Mouse (Mus musculus) kidney, adult 2 months (tissue): Measurements from ENCODE around the gene Bcl6. TPM values are rescaled to one million over a fixed set of nuclear protein-coding genes. Genes with fewer than 3 reads are reported as not detected.

Experiments used
- DNase-seq: peaks from one replicate; pipeline ENCODE4 v3.0.0; 2021
- H3K27ac ChIP-seq: fragments of 200-500 bp; 2 replicates; pipeline ENCODE4 v1.5.1; 2012; ENCODE audit warnings: low read depth, low read length, control low read depth, inconsistent platforms; ENCODE audit not compliant: insufficient read depth
- H3K27me3 ChIP-seq: fragments of 200-500 bp; replicated peaks from 2 replicates; pipeline ENCODE4 v1.6.1; 2012; ENCODE audit warnings: mild to moderate bottlenecking, moderate library complexity, low read length, inconsistent platforms; ENCODE audit not compliant: control insufficient read depth, insufficient read depth
- H3K36me3 ChIP-seq: fragments of 200-500 bp; 2 replicates; pipeline ENCODE4 v1.6.1; 2012; ENCODE audit warnings: mild to moderate bottlenecking, moderate library complexity, low read length, inconsistent platforms; ENCODE audit not compliant: control insufficient read depth, insufficient read depth
- H3K4me1 ChIP-seq: fragments of 200-500 bp; 2 replicates; pipeline ENCODE4 v1.6.1; 2011; ENCODE audit warnings: low read length; ENCODE audit not compliant: control insufficient read depth, insufficient read depth
- H3K4me3 ChIP-seq: fragments of 200-500 bp; 2 replicates; pipeline ENCODE4 v1.5.1; 2011; ENCODE audit warnings: mild to moderate bottlenecking, low read depth, low read length, control low read depth; ENCODE audit not compliant: insufficient read depth
- CTCF ChIP-seq: fragments of 200-500 bp; conservative IDR thresholded peaks from 2 replicates; pipeline ENCODE4 v1.5.1; 2011; ENCODE audit warnings: low read depth, mild to moderate bottlenecking, control low read depth, low read length, moderate library complexity, mixed read lengths; ENCODE audit not compliant: insufficient read depth, insufficient read length
- POLR2A ChIP-seq: fragments of 200-500 bp; IDR thresholded peaks from one replicate; pipeline ENCODE4 v1.6.1; 2011; ENCODE audit warnings: low read depth, low read length, control low read depth
- WGBS: fragments of 180-500 bp; shearing (Covaris S2); methylation state at CpG from one replicate; pipeline ENCODE4 v1.1.7; 2018; 5-methylcytosine and 5-hydroxymethylcytosine counted together
- polyA plus RNA-seq: library from polyadenylated mRNA; depleted of rRNA; stranded (reverse); fragments of >200 nt; gene quantifications from 2 replicates; pipeline ENCODE4 v1.2.3, GENCODE M21; 2012

Bcl6 gene
- polyA plus RNA-seq, 1 experiment = 13.0 TPM

DNA sequence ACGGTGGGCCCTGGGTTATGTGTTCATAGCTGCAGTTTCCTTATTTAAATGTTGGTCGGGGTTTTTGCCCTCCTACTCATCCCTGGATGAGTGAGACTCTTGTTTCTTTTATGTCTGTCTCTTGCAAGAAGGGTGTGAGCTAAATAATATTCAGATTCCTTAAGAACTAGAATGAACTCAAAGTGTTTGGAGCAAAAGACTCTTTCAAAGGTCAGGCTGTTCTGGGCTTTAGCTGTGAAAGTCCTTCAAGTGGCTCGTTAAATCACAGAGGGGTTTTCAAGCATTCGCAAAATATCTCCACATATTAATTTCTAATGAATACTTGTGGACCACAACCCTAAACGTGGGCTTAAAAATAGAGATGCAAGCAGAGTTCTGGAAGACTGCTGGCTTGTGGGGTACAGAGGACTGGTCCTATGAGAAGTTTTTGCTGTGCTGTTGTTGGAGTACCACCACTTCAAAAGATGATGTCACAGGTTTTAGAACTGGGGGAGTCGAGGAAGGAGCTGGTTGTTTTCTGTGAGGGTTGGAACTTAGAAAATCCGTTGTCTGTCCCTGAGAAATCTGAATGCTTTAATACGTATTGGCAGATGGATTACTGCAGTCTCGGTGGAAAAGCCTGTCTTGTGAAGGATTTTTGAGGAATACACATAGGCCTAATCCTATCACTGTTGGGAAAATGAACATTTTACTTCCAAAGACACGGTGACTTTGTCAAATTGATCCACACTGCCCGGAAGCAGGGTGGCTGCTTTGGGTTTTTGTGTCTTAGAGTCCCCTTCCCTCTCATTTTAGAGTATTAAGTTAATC is 1.7 kb upstream of the Bcl6 start:
- DNase-seq = peak; percentile 30
- Histone ChIP-seq H3K27ac (peak overlapping the region; percentile 98), H3K4me3 (peak overlapping the region; percentile 57), H3K36me3 (no peaks in the 10 kb centered on the region), H3K4me1 (peaks cover 23% of the 10 kb centered on the region), H3K27me3 (no peaks in the 10 kb centered on the region)
- 43% methylated on average over 11 of the region's 11 CpGs for WGBS
- no peak for TF ChIP-seq POLR2A
- no peak for TF ChIP-seq CTCF

DNA sequence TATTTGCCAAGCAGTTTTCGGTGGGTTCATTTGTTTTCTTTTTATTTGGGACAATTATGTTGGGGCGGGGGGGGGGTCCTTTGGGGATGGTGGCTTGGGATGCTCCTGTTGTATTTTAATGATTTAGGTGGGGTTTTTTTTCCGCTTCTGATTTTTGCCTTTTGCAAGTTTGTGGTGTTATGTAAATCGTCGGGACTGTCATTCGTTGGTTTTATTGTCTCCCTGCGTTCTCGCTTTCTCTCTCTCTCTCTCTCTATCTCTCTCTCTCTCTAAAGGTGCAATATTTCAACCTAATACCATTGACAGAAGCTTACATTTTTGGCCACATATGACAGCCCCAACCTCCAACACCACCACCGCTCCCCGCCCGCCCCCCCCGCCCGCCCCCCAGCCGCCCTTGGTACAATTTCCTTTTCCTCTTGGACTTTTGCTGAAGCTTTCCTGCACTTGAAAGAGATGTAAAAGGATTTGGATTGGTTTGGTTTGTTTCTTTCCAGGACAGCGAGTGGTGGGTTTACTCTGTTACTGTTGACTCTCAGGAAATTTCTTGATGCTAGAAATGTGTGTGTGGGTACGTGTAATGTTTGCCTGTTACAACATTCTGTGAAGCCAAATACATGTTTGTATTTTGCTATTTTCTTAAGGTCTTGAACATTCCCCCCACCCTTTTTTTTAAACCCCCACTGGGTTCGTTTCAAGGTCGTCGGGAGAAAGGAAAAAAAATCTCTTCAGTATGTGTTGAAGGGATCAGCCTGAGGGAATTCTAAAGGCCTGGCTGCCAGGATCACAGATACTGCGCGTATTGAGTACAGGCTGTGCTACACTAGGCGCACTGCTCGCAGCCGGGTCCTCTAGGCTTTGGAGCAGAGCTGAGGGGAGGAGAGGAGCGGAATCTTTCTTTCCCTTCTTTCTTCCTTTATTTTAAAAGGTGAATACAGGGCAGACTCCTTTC is 833 bp upstream of the Bcl6 start:
- WGBS = 12% methylated on average over 25 of the region's 25 CpGs
- no peaks in the 10 kb centered on the region for H3K27me3 ChIP-seq
- H3K4me1 ChIP-seq = peaks cover 22% of the 10 kb centered on the region
- H3K36me3 ChIP-seq = no peaks in the 10 kb centered on the region
- peak overlapping the region; percentile 57 for H3K4me3 ChIP-seq
- no peak for TF ChIP-seq CTCF
- TF ChIP-seq POLR2A = no peak
- DNase-seq = peak; percentile 58
- H3K27ac ChIP-seq = peak overlapping the region; percentile 98

DNA sequence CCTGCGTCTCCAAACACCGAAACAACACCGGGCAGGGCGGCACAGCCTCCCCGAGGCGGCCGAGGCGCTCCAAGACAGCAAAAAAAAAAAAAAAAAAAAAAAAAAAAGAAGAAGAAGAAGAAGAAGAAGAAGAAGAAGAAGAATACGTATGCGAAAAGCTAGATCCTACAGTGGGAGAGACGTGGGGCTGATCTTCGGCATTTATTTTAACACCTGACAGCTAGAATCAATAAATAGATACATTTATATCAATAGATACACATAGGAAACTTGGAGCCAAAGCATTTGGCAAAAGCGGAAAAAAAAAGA is 541 bp downstream of the Bcl6 start:
- Histone ChIP-seq H3K27me3 (no peaks in the 10 kb centered on the region), H3K27ac (peak overlapping the region; percentile 98), H3K4me1 (peaks cover 17% of the 10 kb centered on the region; the same call in 1 of the 2 replicates), H3K4me3 (peak overlapping the region; percentile 91), H3K36me3 (no peaks in the 10 kb centered on the region)
- no peak for DNase-seq
- TF ChIP-seq CTCF (no peak), POLR2A (no peak)
- under 1% methylated on average over 13 of the region's 13 CpGs for WGBS

DNA sequence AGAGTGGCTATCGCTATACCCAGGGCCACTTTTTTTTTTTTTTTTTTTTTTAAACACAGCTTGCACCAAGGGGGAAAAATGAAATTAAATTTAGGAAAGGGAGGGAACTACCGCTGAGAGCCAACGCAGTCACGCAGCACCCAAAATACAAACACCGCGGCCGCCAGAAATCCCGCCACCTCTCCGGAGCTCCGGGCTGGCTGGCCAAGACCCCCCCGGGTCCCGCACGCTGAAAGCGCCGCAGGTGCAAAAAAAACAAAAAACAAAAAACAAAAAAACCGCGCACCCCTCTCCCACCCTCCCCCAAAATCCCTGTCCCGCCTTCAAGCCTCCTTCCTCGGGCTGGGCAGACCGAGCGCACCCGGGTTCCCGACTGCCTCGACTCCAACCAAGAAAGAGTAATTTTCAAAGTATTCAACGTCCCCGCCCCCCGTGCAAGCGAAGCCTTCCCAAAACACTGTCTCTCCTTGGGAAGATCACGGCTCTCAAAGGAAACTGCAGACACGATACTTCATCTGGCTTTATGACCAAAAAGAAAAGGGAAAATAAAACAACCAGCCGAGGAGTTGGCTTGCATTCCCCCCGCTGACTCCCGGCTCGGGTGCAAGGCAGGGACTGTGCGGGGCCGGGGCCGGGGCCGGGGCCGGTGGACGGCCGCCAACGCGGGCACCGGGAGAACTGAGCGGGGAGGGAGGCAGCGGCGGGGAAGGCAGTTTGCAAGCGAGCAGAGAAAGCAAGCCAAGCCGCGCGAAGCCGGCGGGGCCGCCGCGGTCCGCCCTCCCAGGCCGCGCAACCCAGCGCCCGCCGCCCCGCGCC is 1.1 kb downstream of the Bcl6 start:
- no peaks in the 10 kb centered on the region for H3K36me3 ChIP-seq
- H3K27me3 ChIP-seq = no peaks in the 10 kb centered on the region
- H3K27ac ChIP-seq = peak overlapping the region; percentile 98
- H3K4me3 ChIP-seq = peak overlapping the region; percentile 91
- H3K4me1 ChIP-seq = peaks cover 11% of the 10 kb centered on the region; the same call in 1 of the 2 replicates
- peak; percentile 53 for DNase-seq
- under 1% methylated on average over 64 of the region's 64 CpGs for WGBS
- TF ChIP-seq POLR2A (no peak), CTCF (no peak)

DNA sequence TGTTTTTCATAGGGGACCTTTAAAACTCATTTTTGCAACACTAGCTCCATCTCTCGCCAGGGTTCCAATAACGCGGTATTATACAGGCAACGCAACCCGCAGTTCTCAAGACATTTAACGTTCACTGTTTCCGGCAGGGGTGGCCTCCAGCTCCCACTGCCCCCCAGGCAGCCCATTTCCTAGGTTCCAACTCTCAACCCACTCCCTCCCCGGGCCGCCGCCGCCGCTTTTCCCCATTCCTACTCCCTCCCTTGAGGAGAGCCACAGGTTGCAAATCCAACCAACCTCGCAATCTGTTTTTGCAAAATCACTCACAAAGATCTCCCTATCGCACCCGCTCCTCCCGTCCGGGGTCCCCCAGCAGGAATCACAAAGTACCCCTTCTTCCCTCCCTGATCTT is 1.8 kb downstream of the Bcl6 start:
- 2% methylated on average over 17 of the region's 17 CpGs for WGBS
- Histone ChIP-seq H3K27me3 (no peaks in the 10 kb centered on the region), H3K4me1 (peaks cover 8% of the 10 kb centered on the region; the same call in 1 of the 2 replicates), H3K36me3 (no peaks in the 10 kb centered on the region), H3K4me3 (peak overlapping the region; percentile 91), H3K27ac (peak overlapping the region; percentile 98)
- DNase-seq = peak; percentile 53
- no peak for TF ChIP-seq CTCF
- TF ChIP-seq POLR2A = no peak

DNA sequence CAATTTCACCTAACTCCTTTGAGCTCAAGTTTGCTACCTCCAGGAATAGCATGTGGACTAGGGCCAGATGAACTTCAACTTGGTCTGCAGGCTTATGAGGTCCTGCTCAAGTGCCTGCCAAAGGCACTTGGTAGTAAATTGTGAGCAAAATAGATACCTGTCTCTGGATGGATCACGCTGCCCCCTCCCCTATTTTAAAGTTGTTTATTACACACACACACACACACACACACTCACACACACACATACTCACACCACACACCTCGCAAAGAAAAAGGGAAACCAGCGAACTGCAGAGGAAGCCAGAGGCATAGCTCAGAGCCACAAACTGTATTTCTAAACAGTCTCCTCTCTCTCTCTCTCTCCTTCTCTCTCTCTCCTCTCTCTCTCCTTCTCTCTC is 2.5 kb downstream of the Bcl6 start:
- peaks cover 10% of the 10 kb centered on the region; the same call in 1 of the 2 replicates for H3K4me1 ChIP-seq
- 11% methylated on average over 3 of the region's 3 CpGs for WGBS
- peak overlapping the region; percentile 91 for H3K4me3 ChIP-seq
- peak; percentile 74 for DNase-seq
- TF ChIP-seq CTCF = no peak
- TF ChIP-seq POLR2A = no peak
- H3K27me3 ChIP-seq = no peaks in the 10 kb centered on the region
- H3K36me3 ChIP-seq = no peaks in the 10 kb centered on the region
- H3K27ac ChIP-seq = peak overlapping the region; percentile 98
